7 mouse cellular contexts compared by ENCODE assay signal in the genomic region with DNA sequence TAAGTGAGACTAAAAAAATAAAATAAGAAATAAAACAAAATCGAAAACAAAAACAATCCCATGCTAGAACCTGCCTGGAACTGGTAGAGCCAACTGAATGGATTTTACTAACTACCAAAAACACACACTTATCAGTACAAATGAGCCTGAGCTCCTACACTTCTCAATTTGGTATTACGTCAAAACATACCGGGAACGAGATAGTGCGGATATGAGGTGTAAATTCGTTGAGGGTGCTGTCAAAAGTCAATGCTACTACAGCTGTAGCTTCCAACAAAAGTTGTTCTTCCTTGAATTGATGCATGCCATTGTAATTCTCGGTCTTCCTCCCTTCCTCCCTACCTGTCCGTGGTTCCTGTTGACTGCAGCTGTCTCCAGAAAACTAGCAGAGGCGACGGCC. TPM values are rescaled to one million over a fixed set of nuclear protein-coding genes. Genes with fewer than 3 reads are reported as not detected.
DNase-seq lines count a peak whose midpoint lies in the region; ATAC-seq lines count a peak whose summit lies in the region.

No protein-coding gene starts in this region.

- no peaks in the 10 kb centered on the region for H3K36me3 ChIP-seq in forebrain, embryonic 15.5 days
- H3K36me3 ChIP-seq in liver, embryonic 16.5 days (ENCODE audit: control insufficient read depth, insufficient read depth): no peaks in the 10 kb centered on the region

- peak; percentile 9 for DNase-seq in thymus, postnatal 14 days
- DNase-seq in thymus, postnatal 4 days: no peak
- DNase-seq in ovary, postnatal 14 days (ENCODE audit: low spot score): no peak
- DNase-seq in spleen, postnatal 36 days (ENCODE audit: low spot score in 2 of 2): no peak
- no peak for DNase-seq in Muller cell, postnatal 12 days (ENCODE audit: inconsistent ontology term)

- H3K27me3 ChIP-seq in forebrain, embryonic 15.5 days: no peaks in the 10 kb centered on the region
- no peaks in the 10 kb centered on the region for H3K27me3 ChIP-seq in liver, embryonic 16.5 days (ENCODE audit: control insufficient read depth, insufficient read depth, low read depth, low read length)

- 13% methylated on average over 10 of the region's 10 CpGs for WGBS in forebrain, embryonic 15.5 days
- 3% methylated on average over 10 of the region's 10 CpGs for WGBS in liver, embryonic 16.5 days (ENCODE audit: insufficient replicate concordance)

- H3K4me2 ChIP-seq in forebrain, embryonic 15.5 days (replicated peaks): peak overlapping the region; percentile 73
- peak overlapping the region; percentile 86 for H3K4me2 ChIP-seq in liver, embryonic 16.5 days (ENCODE audit: low read depth, low read length)

- no peak; the same call in 1 of the 2 replicates for ATAC-seq in forebrain, embryonic 15.5 days (replicated peaks)
- 0 out of 2 replicates have a peak, but pooled peaks have one; percentile 19 for ATAC-seq in liver, embryonic 16.5 days (ENCODE audit: low read depth)

- peak overlapping the region; percentile 92 for H3K9ac ChIP-seq in forebrain, embryonic 15.5 days (replicated peaks)
- H3K9ac ChIP-seq in liver, embryonic 16.5 days (ENCODE audit: low read depth, low read length): peak overlapping the region; percentile 100

- H3K27ac ChIP-seq in forebrain, embryonic 15.5 days (replicated peaks): peak overlapping the region; percentile 84
- 0 out of 2 replicates have a peak overlapping the region, but pooled peaks have one; percentile 6 for H3K27ac ChIP-seq in liver, embryonic 16.5 days (ENCODE audit: low read length)

- peak overlapping the region; percentile 79 for H3K4me3 ChIP-seq in forebrain, embryonic 15.5 days
- H3K4me3 ChIP-seq in liver, embryonic 16.5 days (ENCODE audit: low read depth, low read length): peak overlapping the region; percentile 99

- peaks cover 20% of the 10 kb centered on the region for H3K4me1 ChIP-seq in forebrain, embryonic 15.5 days
- H3K4me1 ChIP-seq in liver, embryonic 16.5 days (ENCODE audit: control insufficient read depth, low read depth, low read length): peaks cover 15% of the 10 kb centered on the region

- H3K9me3 ChIP-seq in forebrain, embryonic 15.5 days: no peaks in the 10 kb centered on the region
- H3K9me3 ChIP-seq in liver, embryonic 16.5 days (replicated peaks; ENCODE audit: control insufficient read depth, low read length): no peaks in the 10 kb centered on the region

RNA-seq across cellular contexts. Expression of a gene that starts 0.4 kb away (rescaled TPM):
- polyA plus RNA-seq in forebrain, embryonic 15.5 days (2015; fragmentation: Nextera tagmentation; extraction: Ambion mirVana): 8.0 and 8.3 TPM in 2 replicates
- 1.5 TPM in 2 replicates for polyA plus RNA-seq in liver, embryonic 16.5 days (2015; fragmentation: Nextera tagmentation; extraction: Ambion mirVana)

RNA-seq across cellular contexts. Expression of a gene that starts 32.3 kb away (rescaled TPM):
- 18.5 and 26.1 TPM in 2 replicates for polyA plus RNA-seq in forebrain, embryonic 15.5 days (2015; fragmentation: Nextera tagmentation; extraction: Ambion mirVana)
- 11.3 and 12.4 TPM in 2 replicates for polyA plus RNA-seq in liver, embryonic 16.5 days (2015; fragmentation: Nextera tagmentation; extraction: Ambion mirVana)
